Mouse (Mus musculus) small intestine, adult 2 months (tissue): ENCODE measurements around the gene Shmt2. TPM values are rescaled to one million over a fixed set of nuclear protein-coding genes. Genes with fewer than 3 reads are reported as not detected.

Source experiments
- H3K27ac ChIP-seq: fragments of 200-500 bp; 2 replicates; pipeline ENCODE4 v1.5.1; 2012; ENCODE audit warnings: low read depth, low read length, control low read depth, inconsistent platforms; ENCODE audit not compliant: insufficient read depth
- H3K27me3 ChIP-seq: fragments of 200-500 bp; 2 replicates; pipeline ENCODE4 v1.6.1; 2012; ENCODE audit warnings: mild to moderate bottlenecking, moderate library complexity, low read length, inconsistent platforms; ENCODE audit not compliant: control insufficient read depth, insufficient read depth
- H3K36me3 ChIP-seq: fragments of 200-500 bp; 2 replicates; pipeline ENCODE4 v1.6.1; 2012; ENCODE audit warnings: mild to moderate bottlenecking, low read length, control low read depth, inconsistent platforms; ENCODE audit not compliant: control insufficient read depth, insufficient read depth
- H3K4me1 ChIP-seq: fragments of 200-500 bp; 2 replicates; pipeline ENCODE4 v1.6.1; 2012; ENCODE audit warnings: low read length, inconsistent platforms, mixed read lengths; ENCODE audit not compliant: control insufficient read depth, insufficient read depth, insufficient read length
- H3K4me3 ChIP-seq: fragments of 200-500 bp; 2 replicates; pipeline ENCODE4 v1.5.1; 2012; ENCODE audit warnings: low read depth, mild to moderate bottlenecking, control low read depth, inconsistent platforms, low read length, moderate library complexity
- CTCF ChIP-seq: fragments of 200-500 bp; IDR thresholded peaks from 2 replicates; pipeline ENCODE4 v1.5.1; 2012; ENCODE audit warnings: low read depth, mild to moderate bottlenecking, control low read depth, inconsistent platforms, low read length, moderate library complexity, mixed read lengths; ENCODE audit not compliant: insufficient replicate concordance, insufficient read length; ENCODE audit errors: extremely low read depth
- POLR2A ChIP-seq: fragments of 200-500 bp; IDR thresholded peaks from 2 replicates; pipeline ENCODE4 v1.6.1; 2012; ENCODE audit warnings: low read depth, mild to moderate bottlenecking, control low read depth, inconsistent platforms, low read length, moderate library complexity
- WGBS: fragments of 180-500 bp; shearing (Covaris S2); methylation state at CpG from one replicate; pipeline ENCODE4 v1.1.7; 2018; 5-methylcytosine and 5-hydroxymethylcytosine counted together
- polyA plus RNA-seq: library from polyadenylated mRNA; depleted of rRNA; stranded (reverse); fragments of >200 nt; gene quantifications from 2 replicates; pipeline ENCODE4 v1.2.3, GENCODE M21; 2012

The Shmt2 gene
- polyA plus RNA-seq, 1 experiment, result 49.6 TPM

GRCm38 (mm10) chr10:127561145-127561544, 38.9 kb upstream of the Shmt2 start:
- H3K4me3 ChIP-seq, result no peak overlapping the region
- no peak overlapping the region for H3K27ac ChIP-seq
- TF ChIP-seq CTCF, result no peak
- TF ChIP-seq POLR2A, result no peak
- H3K27me3 ChIP-seq, result no peaks in the 10 kb centered on the region
- H3K4me1 ChIP-seq, result no peaks in the 10 kb centered on the region
- H3K36me3 ChIP-seq, result peaks cover 77% of the 10 kb centered on the region

GRCm38 (mm10) chr10:127557397-127557796, 35.2 kb upstream of the Shmt2 start:
- Histone ChIP-seq H3K4me3 (no peak overlapping the region), H3K27ac (no peak overlapping the region), H3K36me3 (peaks cover 86% of the 10 kb centered on the region), H3K4me1 (no peaks in the 10 kb centered on the region; the same call in 1 of the 2 replicates), H3K27me3 (no peaks in the 10 kb centered on the region)
- 90% methylated on average over 13 of the region's 13 CpGs for WGBS
- TF ChIP-seq CTCF (peak; percentile 49; the same call in 1 of the 2 replicates), POLR2A (no peak)

- Histone ChIP-seq H3K4me1 (no peaks in the 10 kb centered on the region; the same call in 1 of the 2 replicates), H3K27me3 (no peaks in the 10 kb centered on the region), H3K36me3 (peaks cover 83% of the 10 kb centered on the region), H3K27ac (no peak overlapping the region), H3K4me3 (no peak overlapping the region)
- WGBS, result 89% methylated on average over 18 of the region's 18 CpGs
- TF ChIP-seq POLR2A (no peak), CTCF (peak; percentile 66; the same call in 1 of the 2 replicates)
Observed at GRCm38 (mm10) chr10:127555703-127556102, 33.5 kb upstream of the Shmt2 start.

GRCm38 (mm10) chr10:127549892-127550291, 27.6 kb upstream of the Shmt2 start:
- TF ChIP-seq POLR2A (no peak), CTCF (no peak)
- no peak overlapping the region for H3K27ac ChIP-seq
- no peak overlapping the region for H3K4me3 ChIP-seq
- peaks cover 2% of the 10 kb centered on the region; the same call in 1 of the 2 replicates for H3K4me1 ChIP-seq
- H3K27me3 ChIP-seq, result no peaks in the 10 kb centered on the region
- WGBS, result 93% methylated on average over 17 of the region's 17 CpGs
- peaks cover 78% of the 10 kb centered on the region for H3K36me3 ChIP-seq

GRCm38 (mm10) chr10:127548236-127548635, 26.0 kb upstream of the Shmt2 start:
- 94% methylated on average over 15 of the region's 15 CpGs for WGBS
- peaks cover 75% of the 10 kb centered on the region for H3K36me3 ChIP-seq

GRCm38 (mm10) chr10:127546505-127546904, 24.3 kb upstream of the Shmt2 start:
- H3K4me1 ChIP-seq, result peaks cover 2% of the 10 kb centered on the region; the same call in 1 of the 2 replicates
- no peak overlapping the region for H3K27ac ChIP-seq
- WGBS, result 90% methylated on average over 7 of the region's 7 CpGs
- H3K27me3 ChIP-seq, result no peaks in the 10 kb centered on the region
- no peak for TF ChIP-seq POLR2A
- no peak for TF ChIP-seq CTCF
- no peak overlapping the region for H3K4me3 ChIP-seq
- peaks cover 75% of the 10 kb centered on the region for H3K36me3 ChIP-seq

More at GRCm38 (mm10) chr10:127548236-127548635, 26.0 kb upstream of the Shmt2 start:
- Histone ChIP-seq H3K4me1 (peaks cover 2% of the 10 kb centered on the region; the same call in 1 of the 2 replicates), H3K4me3 (no peak overlapping the region), H3K27ac (no peak overlapping the region), H3K27me3 (no peaks in the 10 kb centered on the region)
- TF ChIP-seq POLR2A (no peak), CTCF (no peak)

- WGBS, result 92% methylated on average over 20 of the region's 20 CpGs
Observed at GRCm38 (mm10) chr10:127544375-127544774, 22.1 kb upstream of the Shmt2 start.

GRCm38 (mm10) chr10:127543916-127544315, 21.7 kb upstream of the Shmt2 start:
- peaks cover 75% of the 10 kb centered on the region for H3K36me3 ChIP-seq
- no peak overlapping the region for H3K4me3 ChIP-seq
- no peak overlapping the region for H3K27ac ChIP-seq
- H3K27me3 ChIP-seq, result no peaks in the 10 kb centered on the region
- WGBS, result 80% methylated on average over 3 of the region's 3 CpGs
- H3K4me1 ChIP-seq, result peaks cover 2% of the 10 kb centered on the region; the same call in 1 of the 2 replicates
- no peak for TF ChIP-seq POLR2A
- no peak for TF ChIP-seq CTCF

More at GRCm38 (mm10) chr10:127544375-127544774, 22.1 kb upstream of the Shmt2 start:
- Histone ChIP-seq H3K4me1 (peaks cover 2% of the 10 kb centered on the region; the same call in 1 of the 2 replicates), H3K27me3 (no peaks in the 10 kb centered on the region), H3K4me3 (no peak overlapping the region), H3K27ac (no peak overlapping the region), H3K36me3 (peaks cover 76% of the 10 kb centered on the region)
- TF ChIP-seq POLR2A (no peak), CTCF (no peak)
